Mouse (Mus musculus) MEL (cell line): Measurements from ENCODE around the gene Tubgcp6.

Source experiments
- CTCF ChIP-seq, 3 experiments: IDR thresholded peaks in 2 of 3; conservative IDR thresholded peaks in 1 of 3; 2 replicates each; pipeline ENCODE4 v1.5.1; 2011 to 2012; ENCODE audit warnings: low read length in 3 of 3, low read depth in 2 of 3, mild to moderate bottlenecking in 2 of 3, improper control_type of control experiment in 1 of 3, inconsistent platforms in 1 of 3, mixed read lengths in 1 of 3, moderate library complexity in 1 of 3; ENCODE audit not compliant: control insufficient read depth in 1 of 3, insufficient read depth in 1 of 3, poor library complexity in 1 of 3, severe bottlenecking in 1 of 3
- KAT2A ChIP-seq: conservative IDR thresholded peaks from 2 replicates; pipeline ENCODE4 v1.6.1; 2012; ENCODE audit warnings: low read depth, low read length, improper control_type of control experiment, inconsistent platforms
- NELFE ChIP-seq: IDR thresholded peaks from 2 replicates; pipeline ENCODE4 v1.6.1; 2011; ENCODE audit warnings: low read depth, low read length, improper control_type of control experiment
- NRF1 ChIP-seq: IDR thresholded peaks from 2 replicates; pipeline ENCODE4 v1.6.1; 2014; ENCODE audit warnings: low read depth, mild to moderate bottlenecking, inconsistent platforms, low read length, improper control_type of control experiment, moderate library complexity; ENCODE audit not compliant: poor library complexity, insufficient read depth, severe bottlenecking
- POLR2A ChIP-seq, 2 experiments: IDR thresholded peaks; 2 replicates each; pipeline ENCODE4 v1.6.1; 2011 to 2012; ENCODE audit warnings: low read length in 2 of 2, mild to moderate bottlenecking in 2 of 2, control low read depth in 1 of 2, improper control_type of control experiment in 1 of 2, low read depth in 1 of 2, moderate library complexity in 1 of 2; ENCODE audit not compliant: control insufficient read depth in 1 of 2, insufficient read depth in 1 of 2, poor library complexity in 1 of 2
- SIN3A ChIP-seq: IDR thresholded peaks from 2 replicates; pipeline ENCODE4 v1.6.1; 2012; ENCODE audit warnings: low read length, improper control_type of control experiment, inconsistent platforms
- TCF12 ChIP-seq: IDR thresholded peaks from 2 replicates; pipeline ENCODE4 v1.6.1; 2014; ENCODE audit warnings: low read depth, mild to moderate bottlenecking, inconsistent platforms, low read length, improper control_type of control experiment, moderate library complexity
- USF1 ChIP-seq: IDR thresholded peaks from 2 replicates; pipeline ENCODE4 v1.6.1; 2014; ENCODE audit warnings: low read depth, mild to moderate bottlenecking, inconsistent platforms, low read length, improper control_type of control experiment, moderate library complexity
- ZC3H11A ChIP-seq: IDR thresholded peaks from 2 replicates; pipeline ENCODE4 v1.6.1; 2012; ENCODE audit warnings: low read depth, mild to moderate bottlenecking, inconsistent platforms, low read length, improper control_type of control experiment
- ZKSCAN1 ChIP-seq: IDR thresholded peaks from 2 replicates; pipeline ENCODE4 v1.6.1; 2012; ENCODE audit warnings: low read depth, mild to moderate bottlenecking, inconsistent platforms, low read length, improper control_type of control experiment, moderate library complexity

GRCm38 (mm10) chr15:89104425-89104824 lies 18.5 kb downstream of the Tubgcp6 start:
- TF ChIP-seq NELFE (no peak), ZC3H11A (no peak), TCF12 (no peak), POLR2A (IDR thresholded peaks at IDR 0.05; ENCODE audit: control insufficient read depth in 1 of 2, insufficient read depth in 1 of 2, low read depth in 1 of 2, low read length in 2 of 2, poor library complexity in 1 of 2) (no peak), ZKSCAN1 (no peak), CTCF (IDR thresholded peaks at IDR 0.05 in 2 of 3, conservative IDR thresholded peaks at IDR 0.05 in 1 of 3; ENCODE audit: control insufficient read depth in 1 of 3, insufficient read depth in 1 of 3, low read depth in 2 of 3, low read length in 3 of 3, poor library complexity in 1 of 3, severe bottlenecking in 1 of 3) (no peak), SIN3A (no peak), KAT2A (no peak), USF1 (no peak), NRF1 (no peak)
